Mouse (Mus musculus): Measurements from ENCODE around the gene Rsrc2.
"Not testable (repeated sequence)": the region's sequence is repeated elsewhere in the genome, so short reads cannot be mapped to it uniquely, and the experiment has no call there.

The Rsrc2 gene

GRCm38 (mm10) chr5:123749065-123750064, at the start of gene Rsrc2, which contains the start of gene Kntc1:
Gene Rsrc2 (minus strand): TSS chr5:123749414.
Gene Kntc1 (plus strand): TSS chr5:123749716.
- DNase-seq (ENCODE audit: low read depth) = peak; percentile 100

- DNase-seq (ENCODE audit: low read depth) = no peak
These were observed 43.9 kb upstream of the Rsrc2 start for GRCm38 (mm10) chr5:123793081-123793480.

GRCm38 (mm10) chr5:123788976-123789375, 39.8 kb upstream of the Rsrc2 start:
- DNase-seq (ENCODE audit: low read depth) = peak; percentile 18

- no peak for DNase-seq (ENCODE audit: low read depth)
These were observed 32.6 kb upstream of the Rsrc2 start for GRCm38 (mm10) chr5:123781864-123782263.

GRCm38 (mm10) chr5:123780716-123781115, 31.5 kb upstream of the Rsrc2 start:
- no peak for DNase-seq (ENCODE audit: low read depth)

GRCm38 (mm10) chr5:123773441-123773840, 24.2 kb upstream of the Rsrc2 start:
- no peak for DNase-seq (ENCODE audit: low read depth)

GRCm38 (mm10) chr5:123766455-123766854, 17.2 kb upstream of the Rsrc2 start:
- not testable (repeated sequence) for DNase-seq (ENCODE audit: low read depth)

- DNase-seq (ENCODE audit: low read depth) = no peak
These were observed 16.3 kb upstream of the Rsrc2 start for GRCm38 (mm10) chr5:123765506-123765905.

GRCm38 (mm10) chr5:123748339-123749064, 712 bp downstream of the Rsrc2 start:
- DNase-seq (ENCODE audit: low read depth) = no peak

- no peak for DNase-seq (ENCODE audit: low read depth)
These were observed 1.6 kb downstream of the Rsrc2 start for GRCm38 (mm10) chr5:123747604-123748003.

- DNase-seq (ENCODE audit: low read depth) = peak; percentile 94
These were observed 3.0 kb downstream of the Rsrc2 start for GRCm38 (mm10) chr5:123746253-123746652.

GRCm38 (mm10) chr5:123744358-123744757, 4.9 kb downstream of the Rsrc2 start:
- no peak for DNase-seq (ENCODE audit: low read depth)

- no peak for DNase-seq (ENCODE audit: low read depth)
These were observed 18.2 kb downstream of the Rsrc2 start for GRCm38 (mm10) chr5:123730981-123731380.

- DNase-seq (ENCODE audit: low read depth) = not testable (repeated sequence)
These were observed 25.4 kb downstream of the Rsrc2 start for GRCm38 (mm10) chr5:123723816-123724215.

- DNase-seq (ENCODE audit: low read depth) = peak; percentile 98
These were observed 28.6 kb downstream of the Rsrc2 start, which contains the start of gene Zcchc8 for GRCm38 (mm10) chr5:123720328-123721311. Gene Zcchc8 (minus strand): TSS chr5:123721100.

- DNase-seq (ENCODE audit: low read depth) = peak; percentile 27
These were observed 34.6 kb downstream of the Rsrc2 start for GRCm38 (mm10) chr5:123714622-123715021.

GRCm38 (mm10) chr5:123713782-123714181, 35.4 kb downstream of the Rsrc2 start:
- peak; percentile 75 for DNase-seq (ENCODE audit: low read depth)

GRCm38 (mm10) chr5:123709571-123709970, 39.6 kb downstream of the Rsrc2 start:
- DNase-seq (ENCODE audit: low read depth) = no peak

- no peak for DNase-seq (ENCODE audit: low read depth)
These were observed 40.6 kb downstream of the Rsrc2 start for GRCm38 (mm10) chr5:123708598-123708997.

- no peak for DNase-seq (ENCODE audit: low read depth)
These were observed 48.6 kb downstream of the Rsrc2 start for GRCm38 (mm10) chr5:123700625-123701024.

- peak; percentile 84 for DNase-seq (ENCODE audit: low read depth)
These were observed 50.0 kb downstream of the Rsrc2 start for GRCm38 (mm10) chr5:123699198-123699597.

Data from 416B (cell line).